Mouse (Mus musculus) lung, embryonic 15.5 days (tissue): ENCODE measurements around the gene Lrrfip2. TPM values are rescaled to one million over a fixed set of nuclear protein-coding genes. Genes with fewer than 3 reads are reported as not detected.

Experiments used
- ATAC-seq: fragments of 200-750 bp; cut with Nextera tagmentation; 2 replicates; pipeline ENCODE4 v1.8.0; 2017; ENCODE audit warnings: moderate number of reproducible peaks, borderline replicate concordance; ENCODE audit not compliant: low FRiP score, low TSS enrichment; ENCODE audit errors: extremely low read depth
- H3K27ac ChIP-seq: fragments of 300-500 bp; sonication (generic); 2 replicates; pipeline ENCODE4 v1.5.1; 2015; ENCODE audit warnings: moderate library complexity, mild to moderate bottlenecking, inconsistent platforms
- H3K27me3 ChIP-seq: fragments of 300-500 bp; sonication (generic); 2 replicates; pipeline ENCODE4 v1.6.1; 2015; ENCODE audit warnings: inconsistent platforms
- H3K36me3 ChIP-seq: fragments of 300-500 bp; sonication (generic); 2 replicates; pipeline ENCODE4 v1.6.1; 2015; ENCODE audit warnings: inconsistent platforms
- H3K4me1 ChIP-seq: fragments of 300-500 bp; sonication (generic); 2 replicates; pipeline ENCODE4 v1.6.1; 2015; ENCODE audit warnings: inconsistent platforms
- H3K4me2 ChIP-seq: fragments of 300-500 bp; sonication (generic); 2 replicates; pipeline ENCODE4 v1.6.1; 2015; ENCODE audit warnings: inconsistent platforms, mild to moderate bottlenecking, moderate library complexity
- H3K4me3 ChIP-seq: fragments of 300-500 bp; sonication (generic); 2 replicates; pipeline ENCODE4 v1.5.1; 2015; ENCODE audit warnings: mild to moderate bottlenecking, inconsistent platforms
- H3K9ac ChIP-seq: fragments of 300-500 bp; sonication (generic); 2 replicates; pipeline ENCODE4 v1.6.1; 2015; ENCODE audit warnings: inconsistent platforms
- H3K9me3 ChIP-seq: fragments of 300-500 bp; sonication (generic); 2 replicates; pipeline ENCODE4 v1.6.1; 2016; ENCODE audit warnings: inconsistent platforms
- WGBS: fragments of 180-500 bp; shearing (Covaris S2); methylation state at CpG from one replicate; pipeline ENCODE4 v1.1.7; 2015; 5-methylcytosine and 5-hydroxymethylcytosine counted together
- polyA plus RNA-seq: library from polyadenylated mRNA; unstranded; fragments of >200 nt; fragmentation: Nextera tagmentation; extraction: Ambion mirVana; gene quantifications from 2 replicates; pipeline ENCODE4 v1.2.1, GENCODE M21; 2015

Gene Lrrfip2
- polyA plus RNA-seq, 1 experiment from 2014 or later, result 46.1 TPM

GRCm38 (mm10) chr9:111118891-111119441, 1.6 kb downstream of the Lrrfip2 start:
- 0 out of 2 replicates have a peak, but pooled peaks cover 3% of the 10 kb centered on the region for H3K36me3 ChIP-seq
- H3K4me1 ChIP-seq, result peaks cover 27% of the 10 kb centered on the region
- peak overlapping the region; percentile 96 for H3K4me3 ChIP-seq
- H3K9me3 ChIP-seq, result no peaks in the 10 kb centered on the region
- no peaks in the 10 kb centered on the region for H3K27me3 ChIP-seq
- H3K27ac ChIP-seq, result peak overlapping the region; percentile 88; the same call in 1 of the 2 replicates
- ATAC-seq, result no peak
- WGBS, result 5% methylated on average over 17 of the region's 17 CpGs
- peak overlapping the region; percentile 86 for H3K9ac ChIP-seq
- H3K4me2 ChIP-seq, result peak overlapping the region; percentile 81

GRCm38 (mm10) chr9:111122446-111122845, 5.1 kb downstream of the Lrrfip2 start:
- Histone ChIP-seq H3K4me2 (no peak overlapping the region), H3K36me3 (0 out of 2 replicates have a peak, but pooled peaks cover 3% of the 10 kb centered on the region), H3K4me3 (no peak overlapping the region), H3K9ac (no peak overlapping the region), H3K4me1 (peaks cover 19% of the 10 kb centered on the region), H3K27ac (peak overlapping the region; percentile 39; the same call in 1 of the 2 replicates), H3K27me3 (no peaks in the 10 kb centered on the region), H3K9me3 (no peaks in the 10 kb centered on the region)
- no peak for ATAC-seq
- 46% methylated on average over 5 of the region's 5 CpGs for WGBS

GRCm38 (mm10) chr9:111123336-111123735, 5.9 kb downstream of the Lrrfip2 start:
- ATAC-seq, result no peak
- no peak overlapping the region for H3K4me3 ChIP-seq
- peaks cover 17% of the 10 kb centered on the region for H3K4me1 ChIP-seq
- no peaks in the 10 kb centered on the region for H3K9me3 ChIP-seq
- WGBS, result 53% methylated on average over 2 of the region's 2 CpGs
- H3K9ac ChIP-seq, result no peak overlapping the region
- 0 out of 2 replicates have a peak, but pooled peaks cover 3% of the 10 kb centered on the region for H3K36me3 ChIP-seq
- no peaks in the 10 kb centered on the region for H3K27me3 ChIP-seq
- no peak overlapping the region for H3K4me2 ChIP-seq
- H3K27ac ChIP-seq, result no peak overlapping the region

- Histone ChIP-seq H3K27ac (no peak overlapping the region), H3K4me2 (no peak overlapping the region), H3K36me3 (0 out of 2 replicates have a peak, but pooled peaks cover 3% of the 10 kb centered on the region), H3K4me1 (peaks cover 13% of the 10 kb centered on the region), H3K9me3 (no peaks in the 10 kb centered on the region), H3K4me3 (no peak overlapping the region), H3K27me3 (no peaks in the 10 kb centered on the region), H3K9ac (no peak overlapping the region)
- 75% methylated on average over 4 of the region's 4 CpGs for WGBS
- ATAC-seq, result no peak
These were observed 7.0 kb downstream of the Lrrfip2 start for GRCm38 (mm10) chr9:111124440-111124839.

GRCm38 (mm10) chr9:111126735-111127134, 9.3 kb downstream of the Lrrfip2 start:
- Histone ChIP-seq H3K9me3 (no peaks in the 10 kb centered on the region), H3K4me2 (no peak overlapping the region), H3K4me3 (no peak overlapping the region), H3K27me3 (no peaks in the 10 kb centered on the region), H3K36me3 (no peaks in the 10 kb centered on the region), H3K27ac (no peak overlapping the region), H3K9ac (no peak overlapping the region), H3K4me1 (peaks cover 11% of the 10 kb centered on the region)
- ATAC-seq, result no peak
- 74% methylated on average over 4 of the region's 4 CpGs for WGBS

GRCm38 (mm10) chr9:111127749-111128148, 10.4 kb downstream of the Lrrfip2 start:
- peaks cover 4% of the 10 kb centered on the region for H3K4me1 ChIP-seq
- H3K9ac ChIP-seq, result no peak overlapping the region
- no peak overlapping the region for H3K4me3 ChIP-seq
- H3K27me3 ChIP-seq, result no peaks in the 10 kb centered on the region
- H3K27ac ChIP-seq, result no peak overlapping the region
- 64% methylated on average over 4 of the region's 4 CpGs for WGBS
- no peak overlapping the region for H3K4me2 ChIP-seq
- no peak for ATAC-seq
- no peaks in the 10 kb centered on the region for H3K36me3 ChIP-seq
- no peaks in the 10 kb centered on the region for H3K9me3 ChIP-seq

GRCm38 (mm10) chr9:111130126-111130525, 12.7 kb downstream of the Lrrfip2 start:
- H3K36me3 ChIP-seq, result no peaks in the 10 kb centered on the region
- ATAC-seq, result no peak
- no peak overlapping the region for H3K4me2 ChIP-seq
- H3K27me3 ChIP-seq, result no peaks in the 10 kb centered on the region
- H3K9me3 ChIP-seq, result no peaks in the 10 kb centered on the region
- no peak overlapping the region for H3K9ac ChIP-seq
- H3K4me3 ChIP-seq, result no peak overlapping the region
- no peak overlapping the region for H3K27ac ChIP-seq
- 60% methylated on average over 2 of the region's 2 CpGs for WGBS
- H3K4me1 ChIP-seq, result peaks cover 4% of the 10 kb centered on the region; the same call in 1 of the 2 replicates

- H3K4me3 ChIP-seq, result no peak overlapping the region
- no peak for ATAC-seq
- no peak overlapping the region for H3K4me2 ChIP-seq
These were observed 20.8 kb downstream of the Lrrfip2 start for GRCm38 (mm10) chr9:111138161-111138560.

GRCm38 (mm10) chr9:111142721-111143120, 25.3 kb downstream of the Lrrfip2 start:
- Histone ChIP-seq H3K4me2 (no peak overlapping the region), H3K4me3 (no peak overlapping the region), H3K27ac (no peak overlapping the region), H3K36me3 (0 out of 2 replicates have a peak, but pooled peaks cover 3% of the 10 kb centered on the region), H3K4me1 (peaks cover 17% of the 10 kb centered on the region), H3K9me3 (no peaks in the 10 kb centered on the region), H3K9ac (no peak overlapping the region), H3K27me3 (no peaks in the 10 kb centered on the region)
- ATAC-seq, result no peak
- WGBS, result 87% methylated on average over 6 of the region's 6 CpGs

More at GRCm38 (mm10) chr9:111138161-111138560, 20.8 kb downstream of the Lrrfip2 start:
- Histone ChIP-seq H3K9me3 (no peaks in the 10 kb centered on the region), H3K9ac (no peak overlapping the region), H3K27me3 (no peaks in the 10 kb centered on the region), H3K27ac (no peak overlapping the region), H3K4me1 (0 out of 2 replicates have a peak, but pooled peaks cover 3% of the 10 kb centered on the region), H3K36me3 (0 out of 2 replicates have a peak, but pooled peaks cover 3% of the 10 kb centered on the region)
- 94% methylated on average over 9 of the region's 9 CpGs for WGBS

GRCm38 (mm10) chr9:111143387-111143786, 26.0 kb downstream of the Lrrfip2 start:
- Histone ChIP-seq H3K9ac (no peak overlapping the region), H3K4me2 (no peak overlapping the region), H3K9me3 (no peaks in the 10 kb centered on the region), H3K4me1 (peaks cover 20% of the 10 kb centered on the region), H3K36me3 (0 out of 2 replicates have a peak, but pooled peaks cover 3% of the 10 kb centered on the region), H3K4me3 (no peak overlapping the region), H3K27me3 (no peaks in the 10 kb centered on the region), H3K27ac (no peak overlapping the region)
- no peak for ATAC-seq
- 86% methylated on average over 1 of the region's 1 CpGs for WGBS

GRCm38 (mm10) chr9:111144711-111145110, 27.3 kb downstream of the Lrrfip2 start:
- H3K27ac ChIP-seq, result no peak overlapping the region
- WGBS, result 88% methylated on average over 1 of the region's 1 CpGs
- H3K4me3 ChIP-seq, result no peak overlapping the region
- no peaks in the 10 kb centered on the region for H3K9me3 ChIP-seq
- no peaks in the 10 kb centered on the region for H3K27me3 ChIP-seq
- H3K4me1 ChIP-seq, result peaks cover 31% of the 10 kb centered on the region
- no peak for ATAC-seq
- no peak overlapping the region for H3K9ac ChIP-seq
- H3K4me2 ChIP-seq, result no peak overlapping the region
- 0 out of 2 replicates have a peak, but pooled peaks cover 3% of the 10 kb centered on the region for H3K36me3 ChIP-seq

GRCm38 (mm10) chr9:111145497-111146190, 28.3 kb downstream of the Lrrfip2 start:
- Histone ChIP-seq H3K4me2 (no peak overlapping the region), H3K4me1 (peaks cover 40% of the 10 kb centered on the region), H3K27me3 (no peaks in the 10 kb centered on the region), H3K27ac (no peak overlapping the region), H3K4me3 (no peak overlapping the region), H3K9me3 (no peaks in the 10 kb centered on the region), H3K9ac (no peak overlapping the region), H3K36me3 (0 out of 2 replicates have a peak, but pooled peaks cover 3% of the 10 kb centered on the region)
- 79% methylated on average over 3 of the region's 3 CpGs for WGBS
- no peak for ATAC-seq
